Mouse (Mus musculus) lung, postnatal 14 days (tissue): ENCODE measurements at regions not wholly inside any gene's neighbourhood (a gene's known extent, or its start where the extent isn't known, plus 50 kb on each side); places are given as distances from the start of the nearest gene placed in this dataset.

Experiments
- DNase-seq: peaks from one replicate; pipeline ENCODE4 v3.0.0; 2021

- DNase-seq: no peak
Measured at GRCm38 (mm10) chr2:9691906-9692305, 189.1 kb upstream of the 4930412O13Rik start.

GRCm38 (mm10) chr2:9693351-9693750 lies 187.7 kb upstream of the 4930412O13Rik start:
- DNase-seq: no peak

- DNase-seq: no peak
Measured at GRCm38 (mm10) chr2:9694178-9694577, 186.9 kb upstream of the 4930412O13Rik start.

GRCm38 (mm10) chr2:9697591-9698345 lies 183.3 kb upstream of the 4930412O13Rik start:
- DNase-seq: no peak

- DNase-seq: no peak
Measured at GRCm38 (mm10) chr2:9704266-9704665, 176.8 kb upstream of the 4930412O13Rik start.

GRCm38 (mm10) chr2:9709466-9709865 lies 171.6 kb upstream of the 4930412O13Rik start:
- no peak for DNase-seq

GRCm38 (mm10) chr2:9717904-9718303 lies 163.1 kb upstream of the 4930412O13Rik start:
- DNase-seq: no peak

- no peak for DNase-seq
Measured at GRCm38 (mm10) chr2:9733243-9733642, 147.8 kb upstream of the 4930412O13Rik start.

- no peak for DNase-seq
Measured at GRCm38 (mm10) chr2:9744181-9744580, 136.9 kb upstream of the 4930412O13Rik start.

GRCm38 (mm10) chr2:9749829-9750788 lies 130.9 kb upstream of the 4930412O13Rik start:
- DNase-seq: peak; percentile 5

GRCm38 (mm10) chr2:9753691-9754090 lies 127.4 kb upstream of the 4930412O13Rik start:
- no peak for DNase-seq

- no peak for DNase-seq
Measured at GRCm38 (mm10) chr2:9754153-9754552, 126.9 kb upstream of the 4930412O13Rik start.

GRCm38 (mm10) chr2:9757770-9758420 lies 123.2 kb upstream of the 4930412O13Rik start:
- no peak for DNase-seq

GRCm38 (mm10) chr2:9758983-9759382 lies 122.1 kb upstream of the 4930412O13Rik start:
- DNase-seq: no peak

GRCm38 (mm10) chr2:9759389-9760104 lies 121.5 kb upstream of the 4930412O13Rik start:
- DNase-seq: no peak

GRCm38 (mm10) chr2:9780159-9780558 lies 100.9 kb upstream of the 4930412O13Rik start:
- no peak for DNase-seq

GRCm38 (mm10) chr2:9782698-9783097 lies 98.4 kb upstream of the 4930412O13Rik start:
- DNase-seq: no peak

- DNase-seq: no peak
Measured at GRCm38 (mm10) chr2:9791970-9792369, 89.1 kb upstream of the 4930412O13Rik start.

GRCm38 (mm10) chr2:9792381-9792780 lies 88.7 kb upstream of the 4930412O13Rik start:
- DNase-seq: no peak

- DNase-seq: no peak
Measured at GRCm38 (mm10) chr2:9795401-9795800, 85.7 kb upstream of the 4930412O13Rik start.

GRCm38 (mm10) chr2:9801484-9801883 lies 79.6 kb upstream of the 4930412O13Rik start:
- no peak for DNase-seq

GRCm38 (mm10) chr2:9804306-9804705 lies 76.7 kb upstream of the 4930412O13Rik start:
- DNase-seq: peak; percentile 45

- DNase-seq: no peak
Measured at GRCm38 (mm10) chr2:9805590-9805989, 75.5 kb upstream of the 4930412O13Rik start.
